Mouse (Mus musculus): ENCODE data around the gene Erv3. TPM values are rescaled to one million over a fixed set of nuclear protein-coding genes. Genes with fewer than 3 reads are reported as not detected.

Gene Erv3
- total and polyA plus RNA-seq, 3 experiments = not detected

DNA sequence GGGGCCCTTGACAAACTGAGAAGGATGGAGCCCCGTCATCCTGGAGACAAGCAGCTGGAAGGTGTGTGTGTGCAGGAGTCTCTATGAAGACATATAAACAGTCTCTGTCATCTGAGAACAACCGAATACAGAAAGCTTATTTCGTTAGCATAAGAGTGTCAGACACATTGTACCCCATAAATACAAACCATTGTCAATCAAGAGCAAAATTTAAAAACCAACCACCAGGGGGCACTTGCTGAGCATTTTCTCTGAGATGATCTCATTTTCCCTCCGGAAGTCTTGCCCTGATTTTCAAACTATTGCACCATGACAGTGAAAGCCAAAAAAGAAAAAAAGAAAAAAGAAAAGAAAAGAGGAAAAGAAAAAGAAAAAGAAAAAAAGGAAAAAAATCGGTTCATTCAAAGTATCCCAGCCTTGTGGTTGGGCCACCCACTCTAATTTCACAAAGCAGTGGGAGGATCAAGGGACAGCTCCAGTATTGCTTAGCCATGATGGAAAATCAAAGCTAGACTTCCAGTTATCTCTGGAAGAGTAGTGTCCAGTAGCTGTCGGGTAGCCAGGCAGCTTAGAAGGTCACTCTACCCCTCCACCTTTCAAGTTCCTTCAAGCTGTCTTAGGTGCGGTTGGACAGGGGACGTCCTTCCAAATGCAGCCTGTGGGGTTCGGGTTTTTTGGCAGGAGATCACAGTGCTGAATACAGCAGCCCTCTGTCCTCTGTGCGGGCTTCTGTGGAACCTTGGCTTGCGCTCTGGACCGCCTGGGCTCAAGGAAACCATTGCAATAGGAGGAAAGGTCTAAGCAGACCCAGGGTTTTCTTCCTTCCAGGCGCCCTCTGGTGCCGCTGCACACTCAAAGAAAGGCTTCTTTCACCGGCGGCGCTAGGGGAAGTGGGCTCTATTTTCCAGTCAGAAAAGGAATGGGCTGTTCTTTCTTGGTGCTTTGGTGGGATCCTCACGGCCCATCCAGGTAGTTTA lies 31.3 kb downstream of the Erv3 start:
- Histone ChIP-seq H3K27me3 (replicated peaks) (no peaks in the 10 kb centered on the region), H3K4me1 (ENCODE audit: control insufficient read depth in 1 of 2, insufficient read depth in 2 of 2) (peaks cover 0 to 17% of the 10 kb centered on the region in 2 experiments; a peak in 3 of 4 replicates), H3K9ac (ENCODE audit: insufficient read depth, low read depth) (no peak overlapping the region), H3K27ac (ENCODE audit: insufficient read depth, low read depth) (no peak overlapping the region), H3K9me3 (replicated peaks; ENCODE audit: low read length) (peaks cover 5% of the 10 kb centered on the region), H3K36me3 (replicated peaks in 1 of 2; ENCODE audit: control insufficient read depth in 1 of 2, insufficient read depth in 1 of 2, low read length in 1 of 2) (no peaks in the 10 kb centered on the region), H3K79me2 (replicated peaks; ENCODE audit: control insufficient read depth, extremely low read depth, insufficient read depth, poor library complexity, severe bottlenecking) (no peaks in the 10 kb centered on the region), H3K4me2 (ENCODE audit: insufficient read depth, low read depth, poor library complexity, severe bottlenecking) (no peak overlapping the region), H3K4me3 (replicated peaks in 1 of 3; ENCODE audit: low read depth in 2 of 3, low read length in 2 of 3, poor library complexity in 1 of 3) (no peak overlapping the region)
- dilution Hi-C loops (cut with MboI; ENCODE audit: extremely low pct_ligation_motif_present, extremely low pct_unique_long_range_greater_than_20kb, low sequenced_read_pairs) = no loop called here
- TF ChIP-seq CHD2 (IDR thresholded peaks at IDR 0.05; ENCODE audit: low read length) (no peak), JUN (IDR thresholded peaks at IDR 0.05; ENCODE audit: insufficient read depth, low read depth, low read length) (peak; percentile 86), POLR2A (IDR thresholded peaks at IDR 0.05; ENCODE audit: low read depth, low read length) (no peak), E2F4 (IDR thresholded peaks at IDR 0.05; ENCODE audit: insufficient replicate concordance, low read depth, low read length) (no peak), ELF1 (IDR thresholded peaks at IDR 0.05; ENCODE audit: low read depth, low read length) (peak; percentile 49; the same call in 1 of the 2 replicates), KAT2A (IDR thresholded peaks at IDR 0.05; ENCODE audit: insufficient replicate concordance, low read length) (no peak), ZNF384 (IDR thresholded peaks at IDR 0.05; ENCODE audit: low read depth, low read length) (0 out of 2 replicates have a peak, but pooled peaks have one; percentile 54), RCOR1 (conservative IDR thresholded peaks at IDR 0.05; ENCODE audit: low read depth, low read length) (no peak), BHLHE40 (IDR thresholded peaks at IDR 0.05; ENCODE audit: low read depth, low read length) (no peak), IRF4 (IDR thresholded peaks at IDR 0.05; ENCODE audit: low read depth, low read length) (no peak), GABPA (IDR thresholded peaks at IDR 0.05; ENCODE audit: insufficient replicate concordance, low read depth, low read length) (no peak), TCF12 (IDR thresholded peaks at IDR 0.05; ENCODE audit: low read depth, low read length) (no peak), MEF2A (IDR thresholded peaks at IDR 0.05; ENCODE audit: borderline replicate concordance, low read depth, low read length) (no peak), MAZ (IDR thresholded peaks at IDR 0.05; ENCODE audit: low read depth, low read length) (no peak), SIN3A (IDR thresholded peaks at IDR 0.05; ENCODE audit: low read length) (peak; percentile 26; the same call in 1 of the 2 replicates), NELFE (IDR thresholded peaks at IDR 0.05; ENCODE audit: low read depth, low read length) (no peak; the same call in 1 of the 2 replicates), CHD1 (IDR thresholded peaks at IDR 0.05; ENCODE audit: low read depth, low read length) (no peak), MXI1 (IDR thresholded peaks at IDR 0.05; ENCODE audit: low read depth, low read length) (no peak), EP300 (IDR thresholded peaks at IDR 0.05; ENCODE audit: low read length) (peak; percentile 26; the same call in 1 of the 2 replicates), MYC (IDR thresholded peaks at IDR 0.05; ENCODE audit: low read depth, low read length) (no peak), ZMIZ1 (IDR thresholded peaks at IDR 0.05; ENCODE audit: low read depth, low read length) (no peak), HCFC1 (IDR thresholded peaks at IDR 0.05; ENCODE audit: low read depth, low read length) (no peak), CTCF (conservative IDR thresholded peaks at IDR 0.05 in 1 of 2, IDR thresholded peaks at IDR 0.05 in 1 of 2; ENCODE audit: low read depth in 2 of 2, low read length in 2 of 2) (peak; percentile 28 to 84; a peak in 3 of 4 replicates), JUND (conservative IDR thresholded peaks at IDR 0.05; ENCODE audit: low read depth, low read length) (peak; percentile 88), SMC3 (IDR thresholded peaks at IDR 0.05; ENCODE audit: low read depth, low read length) (peak; percentile 88), ETS1 (conservative IDR thresholded peaks at IDR 0.05; ENCODE audit: low read depth, low read length) (no peak; the same call in 1 of the 2 replicates), POLR2AphosphoS2 (IDR thresholded peaks at IDR 0.05; ENCODE audit: low read depth, low read length) (no peak), USF2 (conservative IDR thresholded peaks at IDR 0.05; ENCODE audit: low read depth, low read length) (no peak), ZC3H11A (IDR thresholded peaks at IDR 0.05; ENCODE audit: low read depth, low read length) (peak; percentile 43), RAD21 (IDR thresholded peaks at IDR 0.05; ENCODE audit: low read depth, low read length) (peak; percentile 80), USF1 (IDR thresholded peaks at IDR 0.05; ENCODE audit: low read depth, low read length) (no peak), TBP (conservative IDR thresholded peaks at IDR 0.05; ENCODE audit: low read depth, low read length) (no peak), PAX5 (IDR thresholded peaks at IDR 0.05; ENCODE audit: low read length) (no peak), ZKSCAN1 (IDR thresholded peaks at IDR 0.05; ENCODE audit: borderline replicate concordance, low read depth, low read length) (no peak), NRF1 (IDR thresholded peaks at IDR 0.05; ENCODE audit: low read depth, low read length) (no peak)
- peak; percentile 60 for DNase-seq (ENCODE audit: extremely low read depth)
- in situ Hi-C loops (cut with MboI; ENCODE audit: low pct_ligation_motif_present, low pct_unique_long_range_greater_than_20kb, low sequenced_read_pairs) = no loop called here
